Mouse (Mus musculus) heart, adult 9 months (tissue): ENCODE measurements at regions not wholly inside any gene's neighbourhood (a gene's known extent, or its start where the extent isn't known, plus 50 kb on each side); places are given as distances from the start of the nearest gene placed in this dataset.
"Not testable (repeated sequence)": the region's sequence is repeated elsewhere in the genome, so short reads cannot be mapped to it uniquely, and the experiment has no call there.

Experiments used
- DNase-seq, 2 experiments: peaks; one replicate each; pipeline ENCODE4 v3.0.0; 2022; ENCODE audit warnings: low spot score in 2 of 2

- DNase-seq = not testable (repeated sequence)
These were observed 60.1 kb downstream of the Dynlt1b start for GRCm38 (mm10) chr17:6489926-6490564.

GRCm38 (mm10) chr17:6490565-6490935 lies 60.6 kb downstream of the Dynlt1b start:
- DNase-seq = not testable (repeated sequence)

- DNase-seq = not testable (repeated sequence)
These were observed 62.6 kb downstream of the Dynlt1b start for GRCm38 (mm10) chr17:6492501-6492900.

- DNase-seq = peak; percentile 75 to 78
These were observed 63.0 kb downstream of the Dynlt1b start for GRCm38 (mm10) chr17:6492950-6493349.

- DNase-seq = not testable (repeated sequence)
These were observed 66.6 kb downstream of the Dynlt1b start for GRCm38 (mm10) chr17:6496491-6496890.

GRCm38 (mm10) chr17:6502676-6503075 lies 72.8 kb downstream of the Dynlt1b start:
- not testable (repeated sequence) for DNase-seq

GRCm38 (mm10) chr17:6505896-6506295 lies 76.0 kb downstream of the Dynlt1b start:
- not testable (repeated sequence) for DNase-seq

- DNase-seq = not testable (repeated sequence)
These were observed 85.2 kb downstream of the Dynlt1b start for GRCm38 (mm10) chr17:6515128-6515527.

GRCm38 (mm10) chr17:6519107-6519506 lies 82.4 kb upstream of the Dynlt1c start:
- DNase-seq = not testable (repeated sequence)

GRCm38 (mm10) chr17:6520001-6520400 lies 81.5 kb upstream of the Dynlt1c start:
- not testable (repeated sequence) for DNase-seq

- not testable (repeated sequence) for DNase-seq
These were observed 80.7 kb upstream of the Dynlt1c start for GRCm38 (mm10) chr17:6520751-6521150.

- not testable (repeated sequence) for DNase-seq
These were observed 79.3 kb upstream of the Dynlt1c start for GRCm38 (mm10) chr17:6522185-6522584.

GRCm38 (mm10) chr17:6538723-6539122 lies 62.7 kb upstream of the Dynlt1c start:
- not testable (repeated sequence) for DNase-seq

GRCm38 (mm10) chr17:6547064-6547760 lies 54.3 kb upstream of the Dynlt1c start:
- not testable (repeated sequence) for DNase-seq

- DNase-seq = not testable (repeated sequence)
These were observed 53.5 kb upstream of the Dynlt1c start for GRCm38 (mm10) chr17:6547937-6548336.
